Mouse (Mus musculus) stomach, postnatal 0 days (tissue): ENCODE results near the gene 0610030E20Rik. TPM values are rescaled to one million over a fixed set of nuclear protein-coding genes. Genes with fewer than 3 reads are reported as not detected.

Experiments used
- ATAC-seq: fragments of 200-750 bp; cut with Nextera tagmentation; 2 replicates; pipeline ENCODE4 v1.8.0; 2017; ENCODE audit not compliant: low FRiP score, low TSS enrichment
- DNase-seq: peaks from one replicate; pipeline ENCODE4 v3.0.0-alpha.2; 2016; ENCODE audit warnings: low spot score
- H3K27ac ChIP-seq: fragments of 300-500 bp; sonication (generic); replicated peaks from 2 replicates; pipeline ENCODE4 v1.5.1; 2014; ENCODE audit warnings: mild to moderate bottlenecking, control low read depth
- H3K27me3 ChIP-seq: fragments of 300-500 bp; sonication (generic); 2 replicates; pipeline ENCODE4 v1.6.1; 2014; ENCODE audit warnings: low read length; ENCODE audit not compliant: control insufficient read depth, insufficient read depth
- H3K36me3 ChIP-seq: fragments of 300-500 bp; sonication (generic); 2 replicates; pipeline ENCODE4 v1.6.1; 2014; ENCODE audit warnings: low read length, mixed read lengths; ENCODE audit not compliant: control insufficient read depth, insufficient read depth
- H3K4me1 ChIP-seq: fragments of 300-500 bp; sonication (generic); replicated peaks from 2 replicates; pipeline ENCODE4 v1.6.1; 2014; ENCODE audit warnings: antibody characterized with exemption; ENCODE audit not compliant: control insufficient read depth, insufficient read depth
- H3K4me2 ChIP-seq: fragments of 300-500 bp; sonication (generic); replicated peaks from 2 replicates; pipeline ENCODE4 v1.6.1; 2014; ENCODE audit warnings: low read depth, mild to moderate bottlenecking, control low read depth, moderate library complexity
- H3K4me3 ChIP-seq: fragments of 300-500 bp; sonication (generic); 2 replicates; pipeline ENCODE4 v1.5.1; 2014; ENCODE audit warnings: low read depth, low read length, control low read depth
- H3K9ac ChIP-seq: fragments of 300-500 bp; sonication (generic); 2 replicates; pipeline ENCODE4 v1.6.1; 2014; ENCODE audit warnings: mild to moderate bottlenecking, low read length, control low read depth, mixed read lengths
- H3K9me3 ChIP-seq: fragments of 300-500 bp; sonication (generic); 2 replicates; pipeline ENCODE4 v1.6.1; 2016; ENCODE audit warnings: low read length; ENCODE audit not compliant: control insufficient read depth
- CTCF ChIP-seq: IDR thresholded peaks from 2 replicates; pipeline ENCODE4 v1.5.1; 2016; ENCODE audit warnings: antibody characterized with exemption, low read depth, mild to moderate bottlenecking, moderate library complexity
- EP300 ChIP-seq: optimal IDR thresholded peaks from 2 replicates; pipeline ENCODE3; 2016; ENCODE audit warnings: antibody characterized with exemption
- WGBS: fragments of 180-500 bp; shearing (Covaris S2); extraction: QIAGEN DNeasy Blood & Tissue Kit; methylation state at CpG from one replicate; pipeline ENCODE4 v1.1.7; 2014; 5-methylcytosine and 5-hydroxymethylcytosine counted together
- polyA plus RNA-seq: library from polyadenylated mRNA; unstranded; fragments of >200 nt; fragmentation: Nextera tagmentation; extraction: Ambion mirVana; gene quantifications from 2 replicates; pipeline ENCODE4 v1.2.1, GENCODE M21; 2015

0610030E20Rik gene
- polyA plus RNA-seq, 1 experiment from 2014 or later, result 19.6 TPM

DNA sequence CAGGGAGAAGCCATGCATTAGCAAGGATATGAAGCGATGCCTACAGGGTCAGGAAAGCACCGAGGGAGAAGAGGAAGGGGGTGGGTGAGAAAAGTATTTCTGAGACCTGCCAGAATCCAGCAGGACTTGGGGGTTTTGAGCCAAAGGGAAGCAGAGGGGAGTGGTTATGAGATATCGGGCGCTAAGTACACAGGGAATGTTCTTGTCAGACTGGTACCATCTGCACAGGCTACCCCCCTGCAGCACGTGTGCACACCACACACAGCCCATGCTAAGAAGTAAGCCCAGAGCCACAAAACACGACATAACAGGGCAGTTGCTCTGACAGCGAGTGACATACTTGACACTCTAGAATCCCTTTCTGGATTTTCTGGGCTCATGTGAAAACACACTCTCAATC is 27.1 kb downstream of the 0610030E20Rik start:
- TF ChIP-seq EP300 (no peak), CTCF (no peak)
- Histone ChIP-seq H3K4me1 (peaks cover 6% of the 10 kb centered on the region; the same call in 1 of the 2 replicates), H3K4me2 (no peak overlapping the region), H3K27me3 (no peaks in the 10 kb centered on the region), H3K9ac (no peak overlapping the region), H3K27ac (0 out of 2 replicates have a peak overlapping the region, but pooled peaks have one; percentile 13), H3K4me3 (no peak overlapping the region), H3K36me3 (no peaks in the 10 kb centered on the region), H3K9me3 (no peaks in the 10 kb centered on the region)
- ATAC-seq (no peak), DNase-seq (no peak)
- WGBS, result 44% methylated on average over 7 of the region's 7 CpGs

DNA sequence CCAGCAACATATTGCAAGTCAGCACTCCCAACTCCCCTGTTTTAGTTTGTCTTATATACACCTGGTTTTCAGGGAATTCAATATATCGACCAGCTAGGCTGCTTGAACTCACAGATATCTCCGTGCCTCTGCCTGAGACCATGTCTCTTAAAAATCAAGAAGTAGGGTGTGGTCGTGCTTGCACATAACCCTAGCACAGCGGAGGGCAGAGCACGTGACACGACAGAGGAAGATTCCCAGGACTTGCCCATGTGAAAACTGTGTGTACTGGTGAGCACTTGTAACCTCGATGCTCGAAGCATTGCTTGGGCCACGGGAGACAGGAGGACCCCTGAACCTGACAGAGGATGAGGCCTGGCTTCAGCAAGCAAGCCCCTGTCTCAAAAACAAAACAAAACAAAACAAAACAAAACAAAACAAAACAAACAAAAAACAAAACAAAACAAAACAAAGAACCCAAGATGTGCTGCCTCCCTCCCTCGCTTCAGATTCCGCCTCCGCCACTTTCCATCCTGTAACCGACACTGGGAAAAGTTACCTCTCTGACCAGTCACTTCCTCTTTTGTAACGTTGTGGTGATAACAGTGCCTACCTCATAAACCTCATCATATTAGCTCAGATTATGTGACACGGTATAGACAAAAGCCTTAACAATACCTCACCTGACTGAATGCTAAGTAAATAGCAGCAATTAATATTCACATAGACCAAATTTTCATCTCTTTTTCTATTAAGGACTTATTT is 27.9 kb downstream of the 0610030E20Rik start:
- 63% methylated on average over 15 of the region's 15 CpGs for WGBS
- no peaks in the 10 kb centered on the region for H3K9me3 ChIP-seq
- no peaks in the 10 kb centered on the region for H3K36me3 ChIP-seq
- ATAC-seq (no peak), DNase-seq (no peak)
- no peak overlapping the region for H3K9ac ChIP-seq
- TF ChIP-seq CTCF (no peak), EP300 (no peak)
- H3K27me3 ChIP-seq, result no peaks in the 10 kb centered on the region
- H3K27ac ChIP-seq, result no peak overlapping the region
- H3K4me1 ChIP-seq, result peaks cover 6% of the 10 kb centered on the region; the same call in 1 of the 2 replicates
- H3K4me2 ChIP-seq, result no peak overlapping the region
- H3K4me3 ChIP-seq, result no peak overlapping the region

DNA sequence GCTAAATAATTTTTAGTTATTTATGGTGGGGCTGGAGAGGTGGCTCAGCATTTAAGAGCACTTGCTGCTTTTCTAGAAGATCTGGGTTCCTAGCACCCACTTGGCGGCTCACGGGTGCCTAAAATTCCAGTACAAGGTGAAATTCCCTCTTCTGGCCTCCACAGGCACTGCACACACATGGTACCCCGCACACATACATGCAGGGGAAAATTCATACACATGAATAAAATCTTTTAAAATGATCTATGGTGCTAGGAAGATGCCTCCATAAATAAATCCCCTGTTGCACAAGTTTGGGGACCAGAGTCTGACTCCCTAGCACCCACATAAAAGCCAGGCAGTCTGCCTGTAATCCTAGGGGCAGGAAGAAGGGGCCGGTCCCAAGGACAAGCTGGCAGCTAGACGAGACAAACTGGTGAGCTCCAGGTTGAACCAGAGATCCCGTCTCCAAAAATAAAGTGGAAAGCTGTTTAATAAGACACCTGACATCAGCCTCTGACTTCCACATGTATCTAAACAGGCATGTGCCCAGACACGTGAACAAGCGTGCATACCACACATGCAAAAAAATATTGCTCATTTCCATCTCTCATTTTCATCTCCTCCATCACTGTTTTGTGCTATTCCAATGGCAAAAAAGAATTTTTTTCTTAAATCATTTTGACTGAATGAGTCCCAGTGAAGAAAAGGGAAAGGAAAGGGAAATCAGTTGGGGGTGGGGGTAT is 31.6 kb downstream of the 0610030E20Rik start:
- no peaks in the 10 kb centered on the region for H3K36me3 ChIP-seq

DNA sequence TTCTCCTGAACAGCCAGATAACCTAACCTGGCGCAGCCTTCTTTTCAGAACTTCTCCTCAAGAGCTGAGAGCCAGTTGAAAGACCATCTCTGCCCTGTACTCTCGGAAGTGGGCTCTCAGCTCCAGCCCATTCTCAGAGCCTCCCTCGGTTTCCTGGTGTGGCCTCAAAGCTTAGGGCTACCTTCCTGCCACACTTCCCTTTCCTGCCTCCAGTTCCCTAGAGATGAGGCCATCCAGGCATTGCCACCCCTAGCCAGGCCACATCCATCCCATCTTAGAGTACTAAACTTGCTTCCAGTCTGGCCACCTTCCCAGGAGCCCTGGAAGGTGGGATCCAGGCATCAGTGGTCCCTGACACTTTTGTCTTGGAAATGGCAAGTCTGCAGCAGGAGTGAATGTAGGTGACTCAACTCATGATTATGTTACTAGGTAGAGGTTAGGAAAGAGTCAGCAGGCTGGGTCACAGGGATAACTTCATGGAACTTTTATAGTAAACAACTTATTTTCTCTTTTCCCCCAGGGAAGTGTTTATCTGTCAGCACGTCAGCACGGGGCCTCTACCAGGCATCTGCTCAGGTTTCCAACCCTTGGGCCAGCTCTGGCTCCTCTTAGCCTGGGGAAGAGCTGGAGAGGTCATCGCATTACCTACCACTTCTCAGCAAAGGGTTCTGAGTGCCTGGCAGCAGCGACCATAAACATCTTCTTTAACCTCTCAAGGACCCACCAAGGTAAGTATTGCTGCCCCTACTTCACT is 32.4 kb downstream of the 0610030E20Rik start:
- Histone ChIP-seq H3K4me1 (no peaks in the 10 kb centered on the region), H3K9me3 (no peaks in the 10 kb centered on the region), H3K27me3 (no peaks in the 10 kb centered on the region), H3K9ac (peak overlapping the region; percentile 69), H3K4me2 (peak overlapping the region; percentile 65), H3K36me3 (no peaks in the 10 kb centered on the region), H3K4me3 (peak overlapping the region; percentile 58), H3K27ac (peak overlapping the region; percentile 67)
- ATAC-seq (0 out of 2 replicates have a peak, but pooled peaks have one; percentile 1), DNase-seq (no peak)
- TF ChIP-seq EP300 (no peak), CTCF (no peak)
- 43% methylated on average over 7 of the region's 7 CpGs for WGBS

More for the DNA sequence above, 31.6 kb downstream of the 0610030E20Rik start:
- 88% methylated on average over 8 of the region's 8 CpGs for WGBS
- no peak overlapping the region for H3K4me2 ChIP-seq
- H3K27ac ChIP-seq, result no peak overlapping the region
- TF ChIP-seq CTCF (no peak), EP300 (no peak)
- H3K4me3 ChIP-seq, result no peak overlapping the region
- no peaks in the 10 kb centered on the region for H3K4me1 ChIP-seq
- no peaks in the 10 kb centered on the region for H3K9me3 ChIP-seq
- no peak overlapping the region for H3K9ac ChIP-seq
- no peaks in the 10 kb centered on the region for H3K27me3 ChIP-seq
- ATAC-seq, result no peak
- no peak for DNase-seq

DNA sequence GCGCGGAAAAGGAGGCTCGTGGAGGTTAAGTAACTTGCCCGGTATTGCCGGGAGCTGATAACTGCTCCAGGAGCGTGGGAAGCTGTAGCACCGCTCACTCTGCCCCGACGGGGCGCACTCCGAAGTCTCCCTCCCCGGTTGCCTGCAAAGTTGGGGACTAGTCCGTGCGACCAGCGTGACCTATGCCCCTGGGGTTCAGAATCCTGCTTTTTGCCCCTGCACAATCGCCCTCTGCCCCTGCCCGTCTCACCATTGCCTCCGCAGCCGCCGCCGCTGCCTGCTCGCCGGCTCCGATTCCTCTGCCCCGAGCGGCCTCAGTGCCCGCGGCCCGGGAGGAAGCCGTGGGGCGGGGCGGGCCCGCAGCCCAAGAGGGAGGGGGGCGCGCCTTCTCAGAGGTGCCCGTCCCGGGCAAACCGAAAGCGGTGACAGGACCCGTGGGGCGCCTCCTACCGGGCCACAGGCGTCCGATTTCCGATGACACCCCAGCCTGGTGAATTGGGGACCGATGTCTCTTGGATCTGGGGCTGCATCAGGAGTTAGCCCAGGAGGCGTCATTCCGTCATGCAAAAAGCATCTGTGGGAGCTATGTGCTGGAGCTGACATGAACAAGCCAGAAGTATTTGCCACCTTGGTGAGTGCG is 33.1 kb downstream of the 0610030E20Rik start, which contains the start of gene Vamp5:
Gene Vamp5 (minus strand): TSS at position 338 of the 640 bp plus-strand sequence.
- H3K4me3 ChIP-seq, result peak within 1 kb of the TSS; percentile 58
- ATAC-seq (peak; percentile 82), DNase-seq (peak; percentile 87)
- peak within 1 kb of the TSS; percentile 65 for H3K4me2 ChIP-seq
- H3K9me3 ChIP-seq, result no peaks in the 10 kb centered on the region
- TF ChIP-seq EP300 (no peak), CTCF (peak; percentile 62)
- H3K4me1 ChIP-seq, result no peaks in the 10 kb centered on the region
- H3K27ac ChIP-seq, result peak within 1 kb of the TSS; percentile 67
- WGBS, result under 1% methylated on average over 47 of the region's 49 CpGs
- peak within 1 kb of the TSS; percentile 69 for H3K9ac ChIP-seq
- peaks cover 4% of the 10 kb centered on the region; the same call in 1 of the 2 replicates for H3K36me3 ChIP-seq
- no peaks in the 10 kb centered on the region for H3K27me3 ChIP-seq
